Mouse (Mus musculus) embryonic facial prominence, embryonic 10.5 days (tissue): Measurements from ENCODE around the gene Mef2d. TPM values are rescaled to one million over a fixed set of nuclear protein-coding genes. Genes with fewer than 3 reads are reported as not detected.

Source experiments
- DNase-seq: peaks from one replicate; pipeline ENCODE4 v3.0.0-alpha.2; 2017; ENCODE audit warnings: low spot score
- H3K27ac ChIP-seq: fragments of 300-500 bp; sonication (generic); replicated peaks from 2 replicates; pipeline ENCODE4 v1.5.1; 2016; ENCODE audit warnings: mild to moderate bottlenecking
- H3K27me3 ChIP-seq: fragments of 300-500 bp; sonication (generic); replicated peaks from 2 replicates; pipeline ENCODE4 v1.6.1; 2016; ENCODE audit warnings: low read depth, mild to moderate bottlenecking; ENCODE audit not compliant: poor library complexity, severe bottlenecking
- H3K36me3 ChIP-seq: fragments of 300-500 bp; sonication (generic); replicated peaks from 2 replicates; pipeline ENCODE4 v1.6.1; 2016; ENCODE audit warnings: mild to moderate bottlenecking, moderate library complexity
- H3K4me1 ChIP-seq: fragments of 300-500 bp; sonication (generic); 2 replicates; pipeline ENCODE4 v1.6.1; 2016
- H3K4me3 ChIP-seq: fragments of 300-500 bp; sonication (generic); 2 replicates; pipeline ENCODE4 v1.5.1; 2016; ENCODE audit warnings: mild to moderate bottlenecking, moderate library complexity
- H3K9me3 ChIP-seq: fragments of 300-500 bp; sonication (generic); 2 replicates; pipeline ENCODE4 v1.6.1; 2016; ENCODE audit warnings: mild to moderate bottlenecking
- WGBS: fragments of 180-500 bp; shearing (Covaris S2); methylation state at CpG from one replicate; pipeline ENCODE4 v1.1.7; 2016; 5-methylcytosine and 5-hydroxymethylcytosine counted together
- polyA plus RNA-seq: library from polyadenylated mRNA; unstranded; fragments of >200 nt; fragmentation: Nextera tagmentation; extraction: Ambion mirVana; gene quantifications from 2 replicates; pipeline ENCODE4 v1.2.1, GENCODE M21; 2016

The Mef2d gene
- polyA plus RNA-seq, 1 experiment from 2014 or later = 12.1 TPM

DNA sequence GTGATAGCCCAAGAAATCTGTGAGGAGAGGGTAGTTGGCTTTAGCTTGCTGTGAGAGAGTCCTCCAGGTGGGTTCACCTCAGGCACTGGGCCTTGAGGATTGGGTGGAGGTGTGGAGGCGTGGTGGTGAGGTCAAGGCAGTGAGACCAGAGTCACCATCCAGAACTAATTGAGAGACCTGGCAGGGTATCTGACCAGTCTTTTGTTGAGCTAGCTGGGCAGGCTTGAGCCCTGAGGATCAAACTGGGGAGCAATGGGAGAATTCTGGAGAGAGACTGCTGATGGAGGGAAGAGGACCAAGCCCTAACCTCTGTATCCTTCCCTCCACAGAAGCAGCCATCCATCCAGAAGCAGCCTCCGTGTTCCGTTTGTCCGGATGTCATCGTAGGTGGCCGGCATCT lies 67.1 kb downstream of the Mef2d start:
- peak overlapping the region; percentile 44; the same call in 1 of the 2 replicates for H3K4me3 ChIP-seq
- WGBS = 3% methylated on average over 6 of the region's 6 CpGs
- no peak for DNase-seq
- peaks cover 37% of the 10 kb centered on the region for H3K4me1 ChIP-seq
- no peak overlapping the region for H3K27ac ChIP-seq
- peaks cover 100% of the 10 kb centered on the region for H3K27me3 ChIP-seq
- no peaks in the 10 kb centered on the region for H3K9me3 ChIP-seq
- H3K36me3 ChIP-seq = no peaks in the 10 kb centered on the region

DNA sequence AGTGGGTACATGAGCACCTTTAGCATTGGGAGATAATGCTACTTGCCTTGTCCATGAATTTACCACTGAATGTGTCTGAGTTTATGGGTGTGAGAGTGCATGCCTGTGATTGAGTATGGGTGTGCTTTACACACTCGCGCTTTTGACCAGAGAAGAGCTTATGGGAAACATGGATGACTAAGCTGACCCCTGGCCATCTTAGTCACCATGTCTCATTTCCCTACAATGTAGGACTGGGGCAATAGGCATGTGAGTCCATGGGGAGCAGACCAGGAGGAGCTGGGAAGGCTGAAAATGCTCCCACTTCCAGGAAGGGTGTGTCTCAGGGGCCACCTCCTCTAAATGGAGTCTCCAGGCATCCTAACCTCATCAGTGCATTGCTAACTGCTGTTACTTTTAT lies 67.9 kb downstream of the Mef2d start:
- Histone ChIP-seq H3K36me3 (no peaks in the 10 kb centered on the region), H3K27ac (no peak overlapping the region), H3K4me3 (peak overlapping the region; percentile 44; the same call in 1 of the 2 replicates), H3K4me1 (peaks cover 43% of the 10 kb centered on the region), H3K27me3 (peaks cover 100% of the 10 kb centered on the region), H3K9me3 (no peaks in the 10 kb centered on the region)
- WGBS = 22% methylated on average over 2 of the region's 2 CpGs
- no peak for DNase-seq

DNA sequence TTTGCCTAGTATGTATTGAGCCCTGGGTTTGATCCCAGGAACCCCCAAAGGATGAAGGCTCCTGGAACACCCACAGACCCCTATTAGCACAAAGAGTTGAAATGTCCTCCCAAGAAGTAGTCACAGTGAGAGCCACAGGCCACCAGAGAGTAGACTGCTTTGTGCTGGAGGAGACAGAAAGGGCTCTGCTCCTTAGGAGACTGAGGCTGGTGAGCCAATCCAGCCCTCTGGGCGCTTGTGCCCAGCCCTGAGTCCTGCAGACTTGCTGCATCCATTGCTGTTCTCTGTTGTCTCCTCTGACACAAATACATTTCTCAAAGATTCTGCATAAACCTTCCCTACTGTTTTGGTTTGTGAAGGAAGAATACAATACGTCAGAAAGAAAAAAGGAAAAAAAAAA lies 68.7 kb downstream of the Mef2d start:
- peaks cover 43% of the 10 kb centered on the region for H3K4me1 ChIP-seq

GRCm38 (mm10) chr3:88212356-88212755 lies 70.2 kb downstream of the Mef2d start:
- no peaks in the 10 kb centered on the region for H3K36me3 ChIP-seq
- peaks cover 100% of the 10 kb centered on the region for H3K27me3 ChIP-seq
- no peak for DNase-seq
- H3K27ac ChIP-seq = no peak overlapping the region
- no peaks in the 10 kb centered on the region for H3K9me3 ChIP-seq
- peaks cover 31% of the 10 kb centered on the region for H3K4me1 ChIP-seq
- no peak overlapping the region for H3K4me3 ChIP-seq
- 2% methylated on average over 1 of the region's 1 CpGs for WGBS

More for the DNA sequence above, 68.7 kb downstream of the Mef2d start:
- WGBS = 10% methylated on average over 2 of the region's 2 CpGs
- Histone ChIP-seq H3K36me3 (no peaks in the 10 kb centered on the region), H3K27ac (no peak overlapping the region), H3K27me3 (peaks cover 100% of the 10 kb centered on the region), H3K4me3 (peak overlapping the region; percentile 14; the same call in 1 of the 2 replicates), H3K9me3 (no peaks in the 10 kb centered on the region)
- DNase-seq = no peak

GRCm38 (mm10) chr3:88213019-88213418 lies 70.8 kb downstream of the Mef2d start:
- H3K36me3 ChIP-seq = no peaks in the 10 kb centered on the region
- H3K9me3 ChIP-seq = no peaks in the 10 kb centered on the region
- peaks cover 29% of the 10 kb centered on the region for H3K4me1 ChIP-seq
- H3K4me3 ChIP-seq = no peak overlapping the region
- DNase-seq = no peak
- no peak overlapping the region for H3K27ac ChIP-seq
- 2% methylated on average over 2 of the region's 2 CpGs for WGBS
- H3K27me3 ChIP-seq = peaks cover 100% of the 10 kb centered on the region

- H3K9me3 ChIP-seq = no peaks in the 10 kb centered on the region
- H3K27me3 ChIP-seq = peaks cover 100% of the 10 kb centered on the region
- peak overlapping the region; percentile 35; the same call in 1 of the 2 replicates for H3K27ac ChIP-seq
- H3K36me3 ChIP-seq = no peaks in the 10 kb centered on the region
- peaks cover 26% of the 10 kb centered on the region for H3K4me1 ChIP-seq
- peak; percentile 58 for DNase-seq
- H3K4me3 ChIP-seq = peak overlapping the region; percentile 42
- WGBS = under 1% methylated on average over 42 of the region's 42 CpGs
These were observed 72.2 kb downstream of the Mef2d start for GRCm38 (mm10) chr3:88214197-88214938.

GRCm38 (mm10) chr3:88214971-88215552 lies 72.9 kb downstream of the Mef2d start:
- H3K4me1 ChIP-seq = peaks cover 21% of the 10 kb centered on the region
- WGBS = under 1% methylated on average over 48 of the region's 48 CpGs
- peak overlapping the region; percentile 42 for H3K4me3 ChIP-seq
- peaks cover 100% of the 10 kb centered on the region for H3K27me3 ChIP-seq
- DNase-seq = peak; percentile 45
- peak overlapping the region; percentile 35; the same call in 1 of the 2 replicates for H3K27ac ChIP-seq
- no peaks in the 10 kb centered on the region for H3K9me3 ChIP-seq
- no peaks in the 10 kb centered on the region for H3K36me3 ChIP-seq

DNA sequence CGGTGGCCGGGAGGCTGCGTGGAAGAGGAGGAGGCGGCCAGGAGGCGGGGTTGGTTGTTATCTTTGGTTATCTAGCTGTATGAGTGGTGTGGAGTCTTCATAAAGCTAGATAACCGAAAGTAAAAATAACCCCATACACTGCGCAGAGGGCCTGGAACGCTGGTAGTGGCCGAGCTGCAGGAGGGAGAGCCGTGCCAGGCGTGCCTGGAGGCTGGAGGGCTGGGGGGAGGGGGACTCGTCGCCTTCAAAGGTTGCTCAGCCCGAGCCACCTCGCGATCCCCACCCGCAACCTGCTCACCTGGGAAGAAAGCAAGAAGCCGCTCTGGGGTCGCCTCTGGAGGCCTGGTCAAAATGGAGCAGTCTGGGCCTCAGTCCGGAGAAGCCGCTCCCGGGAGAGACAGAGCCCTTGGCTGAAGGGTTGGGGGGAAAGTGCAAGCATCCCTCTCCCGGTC lies 73.4 kb downstream of the Mef2d start:
- H3K36me3 ChIP-seq = no peaks in the 10 kb centered on the region
- peaks cover 100% of the 10 kb centered on the region for H3K27me3 ChIP-seq
- H3K4me1 ChIP-seq = peaks cover 21% of the 10 kb centered on the region
- peak overlapping the region; percentile 42 for H3K4me3 ChIP-seq
- under 1% methylated on average over 23 of the region's 23 CpGs for WGBS
- H3K27ac ChIP-seq = no peak overlapping the region
- peak; percentile 53 for DNase-seq
- no peaks in the 10 kb centered on the region for H3K9me3 ChIP-seq

- H3K27ac ChIP-seq = no peak overlapping the region
These were observed 73.9 kb downstream of the Mef2d start for GRCm38 (mm10) chr3:88216116-88216515.

GRCm38 (mm10) chr3:88216534-88217326 lies 74.6 kb downstream of the Mef2d start:
- peak overlapping the region; percentile 42; the same call in 1 of the 2 replicates for H3K4me3 ChIP-seq
- DNase-seq = no peak
- H3K27me3 ChIP-seq = peaks cover 100% of the 10 kb centered on the region
- no peaks in the 10 kb centered on the region for H3K36me3 ChIP-seq
- no peaks in the 10 kb centered on the region for H3K9me3 ChIP-seq
- H3K27ac ChIP-seq = no peak overlapping the region
- H3K4me1 ChIP-seq = peaks cover 24% of the 10 kb centered on the region
- 7% methylated on average over 7 of the region's 7 CpGs for WGBS

More at GRCm38 (mm10) chr3:88216116-88216515, 73.9 kb downstream of the Mef2d start:
- WGBS = 1% methylated on average over 6 of the region's 6 CpGs
- H3K36me3 ChIP-seq = no peaks in the 10 kb centered on the region
- DNase-seq = no peak
- peaks cover 21% of the 10 kb centered on the region for H3K4me1 ChIP-seq
- H3K9me3 ChIP-seq = no peaks in the 10 kb centered on the region
- peaks cover 100% of the 10 kb centered on the region for H3K27me3 ChIP-seq
- peak overlapping the region; percentile 42 for H3K4me3 ChIP-seq

GRCm38 (mm10) chr3:88217679-88218078 lies 75.5 kb downstream of the Mef2d start:
- peaks cover 100% of the 10 kb centered on the region for H3K27me3 ChIP-seq
- DNase-seq = no peak
- no peaks in the 10 kb centered on the region for H3K36me3 ChIP-seq
- no peaks in the 10 kb centered on the region for H3K9me3 ChIP-seq
- peaks cover 24% of the 10 kb centered on the region for H3K4me1 ChIP-seq
- no peak overlapping the region for H3K4me3 ChIP-seq
- no peak overlapping the region for H3K27ac ChIP-seq
- 30% methylated on average over 1 of the region's 2 CpGs for WGBS

- peaks cover 16% of the 10 kb centered on the region for H3K4me1 ChIP-seq
- H3K36me3 ChIP-seq = no peaks in the 10 kb centered on the region
- DNase-seq = no peak
- 0 out of 2 replicates have a peak overlapping the region, but pooled peaks have one; percentile 5 for H3K4me3 ChIP-seq
- H3K9me3 ChIP-seq = no peaks in the 10 kb centered on the region
- WGBS = 11% methylated on average over 9 of the region's 9 CpGs
- H3K27ac ChIP-seq = no peak overlapping the region
- H3K27me3 ChIP-seq = peaks cover 100% of the 10 kb centered on the region
These were observed 77.8 kb downstream of the Mef2d start for GRCm38 (mm10) chr3:88219940-88220339.
